Mouse (Mus musculus) thymus, adult 2 months (tissue): ENCODE data around the gene Pzp.

ENCODE experiments used
- CTCF ChIP-seq: fragments of 200-500 bp; IDR thresholded peaks from 2 replicates; pipeline ENCODE4 v1.5.1; 2012; ENCODE audit warnings: mild to moderate bottlenecking, control low read depth, low read length, moderate library complexity, borderline replicate concordance; ENCODE audit not compliant: control insufficient read depth, poor library complexity, insufficient read depth; ENCODE audit errors: extremely low read depth
- POLR2A ChIP-seq: fragments of 200-500 bp; IDR thresholded peaks from 2 replicates; pipeline ENCODE4 v1.6.1; 2012; ENCODE audit warnings: mild to moderate bottlenecking, low read length, control low read depth, moderate library complexity; ENCODE audit not compliant: control insufficient read depth, poor library complexity, insufficient read depth; ENCODE audit errors: extremely low read depth

DNA sequence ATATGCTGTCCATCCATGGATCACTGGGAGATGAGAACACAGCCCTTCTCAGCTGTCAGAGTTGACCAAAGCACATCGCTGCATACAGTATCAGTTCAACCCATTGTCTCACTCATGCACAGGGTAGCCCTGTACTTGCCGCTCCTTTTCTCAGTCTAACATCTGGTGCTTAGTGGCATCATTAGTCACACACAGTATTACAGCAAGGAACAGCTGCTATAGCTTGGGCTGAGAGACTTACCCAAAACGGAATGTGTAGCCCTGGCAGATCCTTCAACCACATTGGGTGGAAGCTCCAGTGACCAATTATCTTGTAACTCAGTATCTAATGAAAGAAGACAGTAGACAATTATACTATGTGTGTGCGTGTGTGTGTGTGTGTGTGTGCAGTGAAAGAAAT, 34.6 kb downstream of the Pzp start:
- TF ChIP-seq POLR2A: no peak
- TF ChIP-seq CTCF: no peak
